ENCODE assay signal across 8 mouse cellular contexts in the genomic region with DNA sequence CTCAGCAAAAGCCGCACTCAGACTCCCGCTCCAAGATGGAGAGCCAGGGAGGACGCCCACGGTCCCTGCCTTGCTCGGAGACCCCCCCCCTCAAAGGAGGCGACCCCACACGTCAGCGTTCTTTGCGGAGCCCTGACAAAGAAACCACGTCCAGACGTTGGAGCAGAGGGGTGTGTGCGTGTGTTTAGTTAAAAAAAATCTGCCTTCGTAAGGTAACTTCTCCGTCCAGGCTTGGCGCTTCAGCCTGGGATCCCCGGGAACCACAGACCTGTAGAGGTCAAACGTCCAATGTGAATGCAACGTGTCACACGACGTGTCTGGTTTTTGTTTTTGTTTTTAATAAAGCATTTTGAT. TPM values are rescaled to one million over a fixed set of nuclear protein-coding genes. Genes with fewer than 3 reads are reported as not detected.
DNase-seq lines count a peak whose midpoint lies in the region; ATAC-seq and TF ChIP-seq lines count a peak whose summit lies in the region.

No protein-coding gene starts in this region.

- no peak; the same call in 1 of the 2 replicates for ATAC-seq in intestine, embryonic 15.5 days
- peak; percentile 80 for ATAC-seq in midbrain, embryonic 14.5 days (ENCODE audit: low FRiP score, low TSS enrichment)

- no peaks in the 10 kb centered on the region for H3K36me3 ChIP-seq in thymus, adult 2 months (ENCODE audit: control insufficient read depth, insufficient read depth, low read length)
- no peaks in the 10 kb centered on the region for H3K36me3 ChIP-seq in intestine, embryonic 15.5 days
- no peaks in the 10 kb centered on the region for H3K36me3 ChIP-seq in midbrain, embryonic 14.5 days (ENCODE audit: control insufficient read depth, insufficient read depth, low read length)

- peaks cover 12% of the 10 kb centered on the region for H3K4me1 ChIP-seq in thymus, adult 2 months (replicated peaks; ENCODE audit: control insufficient read depth, insufficient read depth, low read length)
- H3K4me1 ChIP-seq in intestine, embryonic 15.5 days (replicated peaks): peaks cover 15% of the 10 kb centered on the region
- peaks cover 36% of the 10 kb centered on the region for H3K4me1 ChIP-seq in midbrain, embryonic 14.5 days (ENCODE audit: control insufficient read depth, insufficient read depth, low read length)

- H3K9me3 ChIP-seq in intestine, embryonic 15.5 days: no peaks in the 10 kb centered on the region
- no peaks in the 10 kb centered on the region for H3K9me3 ChIP-seq in midbrain, embryonic 14.5 days (ENCODE audit: control insufficient read depth, low read length)

- peak overlapping the region; percentile 91 for H3K4me2 ChIP-seq in intestine, embryonic 15.5 days (replicated peaks)
- peak overlapping the region; percentile 70 for H3K4me2 ChIP-seq in midbrain, embryonic 14.5 days (ENCODE audit: low read length)

- TF ChIP-seq CTCF in thymus, adult 2 months (IDR thresholded peaks at IDR 0.05; ENCODE audit: borderline replicate concordance, control insufficient read depth, extremely low read depth, insufficient read depth, low read length, poor library complexity): no peak

- H3K27ac ChIP-seq in thymus, adult 2 months (ENCODE audit: control insufficient read depth, insufficient read depth, low read length): no peak overlapping the region
- peak overlapping the region; percentile 98 for H3K27ac ChIP-seq in intestine, embryonic 15.5 days
- peak overlapping the region; percentile 99 for H3K27ac ChIP-seq in midbrain, embryonic 14.5 days (replicated peaks; ENCODE audit: low read depth, low read length)

- peak; percentile 37 for DNase-seq in adrenal gland, adult 8-10 months
- no peak for DNase-seq in adrenal gland, adult 18-20 months (ENCODE audit: low spot score in 2 of 2)
- DNase-seq in thymus, adult 2 months: no peak
- no peak for DNase-seq in thymus, postnatal 36 days
- no peak for DNase-seq in midbrain, embryonic 14.5 days
- no peak for DNase-seq in cerebellum, adult 18-20 months
- no peak for DNase-seq in spleen, postnatal 10 days (ENCODE audit: low spot score in 2 of 2)

- H3K9ac ChIP-seq in intestine, embryonic 15.5 days: peak overlapping the region; percentile 98
- peak overlapping the region; percentile 100 for H3K9ac ChIP-seq in midbrain, embryonic 14.5 days (replicated peaks; ENCODE audit: low read length)

- H3K27me3 ChIP-seq in thymus, adult 2 months (ENCODE audit: control insufficient read depth, insufficient read depth, low read length): peaks cover 5% of the 10 kb centered on the region; the same call in 1 of the 2 replicates
- no peaks in the 10 kb centered on the region for H3K27me3 ChIP-seq in intestine, embryonic 15.5 days (replicated peaks)
- H3K27me3 ChIP-seq in midbrain, embryonic 14.5 days (ENCODE audit: control insufficient read depth, insufficient read depth, low read length): no peaks in the 10 kb centered on the region

- no peak for TF ChIP-seq POLR2A in thymus, adult 2 months (IDR thresholded peaks at IDR 0.05; ENCODE audit: control insufficient read depth, extremely low read depth, insufficient read depth, low read length, poor library complexity)

- H3K4me3 ChIP-seq in thymus, adult 2 months (ENCODE audit: control insufficient read depth, insufficient read depth, low read length): peak overlapping the region; percentile 83
- peak overlapping the region; percentile 98 for H3K4me3 ChIP-seq in intestine, embryonic 15.5 days (replicated peaks)
- peak overlapping the region; percentile 99 for H3K4me3 ChIP-seq in midbrain, embryonic 14.5 days (replicated peaks; ENCODE audit: low read depth, low read length)

- under 1% methylated on average over 20 of the region's 20 CpGs for WGBS in thymus, adult 2 months
- 0% methylated on average over 20 of the region's 20 CpGs for WGBS in intestine, embryonic 15.5 days
- WGBS in midbrain, embryonic 14.5 days: under 1% methylated on average over 20 of the region's 20 CpGs

RNA-seq across cellular contexts. Expression of a gene that starts 0.4 kb away (rescaled TPM):
- 10 to 100 TPM; 14.5 to 32.5 (median 22.5) TPM for total RNA-seq in adrenal gland, adult 8-10 months (2022)
- total RNA-seq in adrenal gland, adult 18-20 months (2021): 10 to 100 TPM; 16.5 to 16.8 TPM
- 5.2 and 6.4 TPM in 2 replicates for polyA plus RNA-seq in thymus, adult 2 months (2012; rRNA removed)
- polyA plus RNA-seq in intestine, embryonic 15.5 days (2015; fragmentation: Nextera tagmentation; extraction: Ambion mirVana): 40.0 and 43.1 TPM in 2 replicates
- polyA plus RNA-seq in midbrain, embryonic 14.5 days (2014; fragmentation: Nextera tagmentation; extraction: Ambion mirVana): 277 and 289 TPM in 2 replicates
